Mouse (Mus musculus) right cerebral cortex, postnatal 4 days (tissue): Measurements from ENCODE around the gene Nomo1.

Experiments
- DNase-seq: peaks from one replicate; pipeline ENCODE4 v3.0.0-alpha.2; 2022

The Nomo1 gene

DNA sequence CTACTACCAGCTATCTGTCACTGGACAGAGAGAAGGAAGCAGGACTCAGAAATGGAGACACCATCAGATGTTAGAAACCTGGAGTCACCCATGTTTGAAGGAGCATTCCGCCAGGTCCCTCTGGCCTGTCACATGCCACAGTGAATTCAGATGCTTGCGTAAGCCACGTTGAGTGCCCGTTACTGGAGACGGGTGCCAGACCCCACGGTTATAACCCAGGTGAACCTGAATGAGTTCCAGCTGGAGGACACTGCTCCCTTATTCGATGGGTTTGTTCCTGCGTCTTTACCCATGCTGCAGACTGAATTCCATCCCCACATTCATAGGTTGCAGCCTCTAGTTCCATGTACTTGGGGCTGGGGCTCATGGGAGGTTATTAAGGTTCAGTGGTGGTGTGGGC lies 70.3 kb downstream of the Nomo1 start:
- no peak for DNase-seq

DNA sequence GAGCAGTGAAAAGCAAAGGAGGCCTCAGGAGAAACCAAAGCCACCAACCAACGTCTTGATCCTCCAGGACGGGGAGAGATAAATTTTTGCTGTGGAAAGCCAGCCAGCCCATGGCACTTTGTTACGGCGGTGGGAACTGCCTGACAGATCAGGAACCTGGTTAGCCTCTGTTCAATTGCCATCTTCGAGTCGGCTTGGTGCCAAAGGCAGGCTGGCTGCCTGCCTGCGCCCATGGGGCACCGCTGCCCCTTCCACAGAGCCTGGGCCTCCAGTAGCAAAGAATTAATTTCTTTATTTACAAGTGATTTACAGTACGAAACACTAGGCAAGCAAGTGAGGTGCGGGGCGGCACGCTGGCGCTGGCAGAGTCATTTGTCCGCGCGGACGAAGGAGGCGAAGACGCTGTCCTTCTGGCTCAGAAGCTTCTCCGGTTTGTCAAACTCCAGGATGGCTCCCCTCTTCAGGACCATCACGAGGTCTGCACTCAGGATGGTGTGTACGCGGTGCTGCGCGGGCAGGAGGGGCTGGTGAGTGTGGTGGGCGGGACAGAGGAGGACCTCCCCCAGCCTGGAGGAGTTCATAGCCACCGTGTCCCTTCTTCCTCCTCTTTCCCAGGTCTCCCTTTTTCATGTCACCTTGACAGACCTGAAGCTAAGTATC lies 70.9 kb downstream of the Nomo1 start:
- peak; percentile 60 for DNase-seq

DNA sequence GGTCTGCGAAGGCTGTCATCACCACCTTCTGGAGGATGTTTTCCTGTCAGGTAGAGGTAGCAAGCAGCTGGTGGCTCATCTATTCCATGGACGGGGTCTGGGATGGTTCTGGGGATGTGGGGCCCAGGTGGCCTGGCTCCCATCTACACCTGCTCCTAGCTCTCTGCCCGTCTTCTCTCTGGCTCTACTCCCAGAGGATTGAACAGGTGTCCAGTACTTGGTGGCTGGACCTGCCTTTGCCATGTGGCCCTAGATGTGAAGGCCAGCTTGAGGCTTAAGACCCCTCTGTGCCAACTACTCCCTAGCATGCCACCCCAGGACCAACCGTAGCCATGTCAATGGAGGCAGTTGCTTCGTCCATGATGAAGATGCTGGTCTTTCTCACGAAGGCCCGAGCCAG lies 72.0 kb downstream of the Nomo1 start:
- DNase-seq: no peak

DNA sequence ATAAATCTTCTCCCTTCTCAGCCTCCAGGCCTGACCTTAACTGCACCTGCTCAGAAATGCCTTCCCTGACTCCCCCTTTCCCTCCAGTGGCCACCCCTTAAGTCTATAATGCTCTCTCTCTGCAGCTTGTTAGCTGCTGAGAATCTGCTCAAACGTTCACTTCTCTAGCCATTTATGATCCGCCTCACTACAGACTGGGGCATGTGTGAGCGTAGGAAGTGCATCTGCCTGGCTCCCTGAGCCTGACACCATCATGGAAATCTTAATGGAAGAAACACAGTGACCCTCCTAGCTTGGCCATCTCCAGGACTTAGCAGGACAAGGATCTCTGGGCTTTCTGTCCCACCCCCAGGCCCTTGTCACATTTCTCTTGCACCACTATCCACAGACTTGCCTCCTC lies 76.6 kb downstream of the Nomo1 start:
- no peak for DNase-seq

DNA sequence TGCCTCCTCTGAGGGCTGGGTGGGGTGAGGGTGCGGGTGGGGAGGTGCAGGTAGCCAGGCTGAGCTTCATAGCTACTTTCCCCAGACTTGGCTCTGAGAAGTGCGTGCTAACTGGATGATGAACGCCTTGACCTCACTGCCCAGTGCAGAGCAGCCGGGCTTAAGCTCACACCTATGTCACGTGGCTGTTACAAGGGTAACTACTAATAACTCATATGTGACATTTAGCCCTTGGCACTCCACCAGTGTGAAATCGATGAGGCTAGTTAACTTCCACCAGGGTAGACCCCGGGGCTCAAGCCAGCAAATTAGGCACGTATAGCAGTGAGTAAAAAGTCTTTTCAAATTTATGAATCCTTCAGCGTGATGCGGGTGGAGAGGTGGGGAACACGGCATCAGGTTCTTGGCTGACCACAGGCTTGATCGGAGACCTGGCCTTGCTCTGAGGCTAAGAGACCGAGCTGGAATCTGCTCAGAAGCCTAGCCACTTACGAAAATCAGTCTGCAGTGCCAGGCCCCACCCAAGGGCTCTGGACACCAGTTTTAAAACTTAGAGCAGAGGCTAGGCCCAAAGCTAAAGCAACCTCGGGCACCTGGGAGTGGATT lies 77.8 kb downstream of the Nomo1 start:
- no peak for DNase-seq

DNA sequence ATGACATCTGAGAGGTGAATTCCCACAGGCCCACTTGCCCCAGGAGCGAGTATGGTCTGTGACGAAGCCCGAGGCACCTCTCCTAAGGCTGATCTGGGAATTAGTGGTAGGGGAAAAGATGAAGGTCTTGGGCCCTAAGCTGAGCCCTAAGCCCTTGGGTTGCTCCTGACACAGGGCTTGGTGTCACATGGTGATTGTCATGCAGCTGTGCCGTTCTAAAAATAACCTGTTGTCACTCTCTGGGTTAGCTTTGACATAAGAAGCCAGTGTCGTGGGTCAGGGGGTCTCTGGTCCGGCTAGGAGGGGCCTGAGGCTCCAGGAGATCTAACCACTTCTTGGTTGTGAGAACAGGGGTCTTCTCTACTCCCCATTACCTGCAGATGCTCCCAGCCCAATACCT lies 78.4 kb downstream of the Nomo1 start:
- no peak for DNase-seq

DNA sequence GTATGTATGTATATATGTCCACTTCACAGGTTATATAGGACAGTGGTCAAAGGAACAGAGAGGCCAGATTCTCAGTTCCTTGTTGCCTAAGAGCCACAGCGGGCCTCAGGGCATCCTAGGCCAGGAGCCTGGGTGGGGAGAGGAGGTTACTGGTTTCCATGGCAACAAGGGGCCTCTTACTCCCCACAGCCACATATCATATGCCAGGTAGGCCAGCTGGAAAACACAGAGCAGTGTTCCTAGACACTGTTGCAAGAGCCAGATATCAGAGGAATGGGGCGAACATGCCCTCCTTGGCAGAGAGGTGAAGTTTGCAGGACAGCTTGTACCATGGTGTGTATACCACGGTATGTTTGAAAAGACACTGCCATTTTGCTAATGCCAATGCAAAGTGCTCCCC lies 79.9 kb downstream of the Nomo1 start:
- DNase-seq: no peak

DNA sequence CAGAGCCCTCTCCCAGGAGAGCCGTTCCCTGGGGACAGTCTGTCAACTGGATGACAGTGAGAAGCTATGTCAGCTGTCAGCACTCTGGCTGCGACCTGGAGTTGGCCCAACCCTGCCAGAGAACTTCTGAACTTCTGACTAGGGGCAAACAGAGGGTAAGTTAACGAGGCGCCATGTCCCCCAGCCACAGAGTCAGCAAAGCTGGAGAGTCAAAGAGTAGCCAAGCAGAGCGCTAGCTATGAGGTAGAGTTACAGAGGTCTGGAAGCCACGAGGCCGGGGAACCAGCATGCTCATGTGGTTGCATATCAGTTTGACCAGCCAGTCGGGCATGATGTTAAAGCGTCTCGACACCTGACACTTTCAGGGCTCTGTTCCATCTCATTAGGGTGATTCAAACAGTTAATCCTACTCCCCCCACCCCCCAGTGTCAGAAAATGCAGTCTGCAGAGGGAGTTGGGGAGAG lies 82.7 kb downstream of the Nomo1 start:
- DNase-seq: no peak

DNA sequence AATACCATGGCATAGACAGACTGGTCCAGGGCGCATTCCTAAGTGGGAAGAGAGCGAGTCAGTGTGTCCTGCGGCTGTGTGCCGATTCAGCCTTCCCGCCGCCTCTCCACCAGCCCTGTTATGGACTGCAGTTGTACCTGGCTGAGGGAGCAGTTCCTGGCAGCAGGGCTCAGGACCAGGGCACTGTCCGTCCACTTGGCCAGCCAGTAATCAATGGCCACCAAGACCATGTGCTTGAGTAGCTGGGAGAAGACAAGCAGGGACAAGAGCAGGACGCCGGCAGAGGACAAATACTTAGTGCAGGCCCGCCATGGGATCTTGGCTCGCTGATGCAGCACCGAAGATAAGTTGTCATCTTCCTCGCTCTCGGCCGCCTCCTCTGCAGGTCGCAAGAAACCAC lies 83.5 kb downstream of the Nomo1 start:
- no peak for DNase-seq

DNA sequence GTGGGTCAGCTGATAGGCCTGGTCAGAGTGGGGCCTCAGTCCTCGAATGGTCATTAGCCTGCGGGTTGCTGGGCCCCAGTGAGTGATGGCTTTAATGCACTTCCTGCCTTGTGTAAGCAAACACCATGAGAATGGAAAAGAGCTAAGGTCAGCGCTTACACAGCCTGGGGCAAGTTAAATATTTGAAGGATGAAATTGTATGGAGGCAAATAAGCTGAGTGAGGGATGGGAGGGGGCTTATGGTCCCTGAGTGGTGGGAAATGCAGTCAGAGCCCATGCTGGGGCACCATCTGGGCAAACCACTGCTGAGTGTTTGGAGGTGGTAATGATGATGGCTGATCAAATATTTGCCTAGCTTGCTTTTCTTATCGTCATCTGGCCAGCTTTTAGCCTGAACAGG lies 89.5 kb downstream of the Nomo1 start:
- DNase-seq: no peak

DNA sequence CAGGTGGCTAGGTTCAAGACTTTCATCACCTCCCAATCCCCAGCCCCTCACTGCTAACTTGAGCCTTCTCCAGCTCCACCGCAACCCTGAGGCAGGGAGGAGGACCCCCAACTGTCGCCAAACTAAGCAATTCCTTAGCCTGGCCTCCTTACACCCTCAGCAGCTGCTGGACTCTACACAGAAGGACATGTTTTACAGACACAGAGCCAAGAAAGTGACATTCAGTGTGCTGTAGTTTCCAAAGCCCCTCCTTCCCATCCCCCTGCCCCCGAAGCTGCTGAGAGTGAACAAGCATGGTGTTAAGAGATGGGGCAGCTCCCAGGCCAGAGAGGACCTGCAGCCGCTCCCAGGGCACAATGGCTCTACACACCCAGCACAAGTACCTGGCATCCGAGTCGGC lies 91.0 kb downstream of the Nomo1 start:
- no peak for DNase-seq

DNA sequence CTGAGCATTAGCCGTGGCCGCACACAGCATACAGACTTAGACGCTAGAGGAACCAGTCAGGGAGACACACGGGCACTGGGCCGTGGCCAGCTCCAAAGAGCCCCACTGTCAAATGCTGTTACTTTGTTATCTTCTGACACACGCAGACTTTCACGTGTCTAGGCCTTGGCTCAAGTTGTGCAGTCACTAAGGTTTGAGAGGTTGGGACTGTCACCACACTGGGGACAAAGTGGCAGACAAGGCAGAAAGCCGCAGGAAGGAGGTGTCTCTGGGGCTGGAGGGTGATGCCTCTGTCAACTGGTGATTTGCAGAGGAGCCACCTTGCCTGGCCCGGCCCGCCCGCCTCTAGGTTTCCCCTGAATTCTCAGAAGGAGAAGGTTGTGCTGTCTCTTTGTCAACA lies 91.8 kb downstream of the Nomo1 start:
- DNase-seq: no peak

DNA sequence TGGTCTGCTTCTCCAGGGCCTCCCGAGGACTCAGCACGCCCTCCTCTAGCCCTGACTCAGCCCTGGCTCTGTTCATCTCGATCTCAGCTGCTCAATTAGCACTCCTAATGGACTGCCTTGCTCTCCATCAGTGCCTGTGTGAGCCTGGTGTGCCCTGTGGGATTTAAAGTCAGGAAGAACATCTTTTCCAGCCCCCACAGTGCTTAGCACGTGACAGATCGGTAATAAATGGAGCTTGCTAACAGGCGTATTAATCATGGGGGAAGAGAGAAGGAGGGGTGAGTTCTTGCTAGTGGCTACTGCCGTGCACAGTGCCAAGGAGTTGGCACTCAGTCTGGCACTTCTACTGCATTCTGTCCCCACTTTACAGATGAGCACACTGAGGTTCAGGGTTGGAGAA lies 94.7 kb downstream of the Nomo1 start:
- no peak for DNase-seq

DNA sequence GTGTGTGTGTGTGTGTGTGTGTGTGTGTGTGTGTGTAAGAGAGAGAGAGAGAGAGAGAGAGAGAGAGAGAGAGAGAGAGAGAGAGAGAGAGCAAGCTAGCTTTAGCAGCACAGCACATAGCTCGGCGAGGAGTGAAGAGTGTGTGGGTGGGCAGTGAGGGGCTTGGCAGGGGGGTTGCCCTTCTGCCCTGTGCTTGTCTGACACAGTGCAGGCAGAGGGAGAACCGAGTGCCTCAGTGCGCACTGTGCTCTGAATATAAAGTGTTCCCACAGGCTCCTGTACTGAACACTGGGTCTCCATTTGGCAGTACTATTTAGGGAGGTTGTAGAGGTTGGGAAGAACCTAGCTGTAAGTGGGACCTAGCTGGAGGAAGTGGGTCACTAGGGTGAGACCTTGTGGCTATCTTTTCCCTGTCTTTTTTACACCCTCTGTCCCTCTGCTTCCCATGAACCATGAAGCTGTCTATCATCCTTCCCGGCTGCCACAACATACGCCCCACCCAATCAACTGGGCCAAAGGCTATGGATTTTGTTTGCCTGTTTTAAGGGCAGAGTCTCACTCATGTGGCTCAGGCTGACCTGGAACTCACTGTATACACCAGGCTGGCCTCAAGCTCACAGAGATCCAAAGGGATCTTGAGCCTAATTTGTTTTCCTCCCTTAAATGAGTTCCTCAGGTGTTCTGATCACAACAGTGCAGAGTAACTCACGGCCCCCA lies 96.1 kb downstream of the Nomo1 start:
- no peak for DNase-seq

DNA sequence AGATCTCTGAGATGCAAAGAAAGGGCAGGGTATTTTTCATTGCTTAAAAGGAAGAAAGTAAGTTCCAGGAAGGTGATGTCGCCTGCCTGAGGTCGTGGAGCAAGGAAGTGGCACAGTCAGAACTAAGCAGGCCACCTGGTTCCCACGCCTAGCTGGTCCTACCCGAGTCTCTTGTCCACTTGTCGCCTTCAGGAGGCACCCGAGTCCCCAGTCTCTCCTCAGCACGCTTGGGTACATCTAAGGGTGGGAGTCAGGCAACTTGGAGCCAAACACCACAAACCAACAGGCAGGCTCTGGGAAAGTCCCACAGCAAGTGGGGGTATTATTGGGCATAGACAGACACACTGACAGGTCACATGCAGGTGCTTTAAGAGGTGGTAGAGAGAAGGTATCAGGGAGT lies 97.2 kb downstream of the Nomo1 start:
- no peak for DNase-seq

DNA sequence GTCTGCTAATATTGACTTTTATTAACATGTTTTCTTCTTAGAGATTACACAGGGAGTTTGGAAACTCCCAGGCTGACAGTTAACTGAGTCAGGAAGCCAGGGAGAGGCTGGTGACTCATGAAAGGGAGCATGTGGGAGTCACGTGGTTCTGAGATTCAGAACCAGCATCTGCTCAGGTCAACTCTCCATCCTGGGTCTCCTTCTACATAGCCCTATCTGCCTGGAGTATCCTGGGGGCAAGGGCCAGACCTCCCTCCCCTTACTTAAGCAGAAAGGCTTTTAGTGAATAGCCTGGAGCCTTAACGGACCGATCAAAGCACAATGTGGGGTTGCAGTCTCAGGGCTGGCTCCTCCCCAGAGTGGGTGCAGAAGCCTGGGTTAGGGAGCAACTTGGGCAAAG lies 97.8 kb downstream of the Nomo1 start:
- DNase-seq: no peak

DNA sequence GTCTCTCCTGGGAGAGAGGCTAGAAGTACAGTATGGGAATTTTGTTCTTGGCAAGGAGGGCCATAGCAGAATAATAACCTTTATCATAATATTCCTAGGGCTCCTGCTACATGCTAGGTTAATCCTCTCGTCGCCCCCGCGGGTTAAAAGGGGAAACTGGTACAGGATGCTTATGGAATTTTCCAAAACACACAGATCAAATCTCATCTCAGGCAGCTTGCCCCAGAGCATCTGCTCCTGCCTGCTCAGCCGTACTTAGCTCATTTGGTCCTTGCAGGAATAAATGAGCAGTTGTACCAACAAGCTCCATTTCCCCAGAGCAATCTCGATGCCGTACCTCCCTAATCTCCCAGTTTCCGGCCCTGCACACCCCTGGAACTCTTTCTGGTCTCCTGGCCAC lies 98.3 kb downstream of the Nomo1 start:
- DNase-seq: no peak

DNA sequence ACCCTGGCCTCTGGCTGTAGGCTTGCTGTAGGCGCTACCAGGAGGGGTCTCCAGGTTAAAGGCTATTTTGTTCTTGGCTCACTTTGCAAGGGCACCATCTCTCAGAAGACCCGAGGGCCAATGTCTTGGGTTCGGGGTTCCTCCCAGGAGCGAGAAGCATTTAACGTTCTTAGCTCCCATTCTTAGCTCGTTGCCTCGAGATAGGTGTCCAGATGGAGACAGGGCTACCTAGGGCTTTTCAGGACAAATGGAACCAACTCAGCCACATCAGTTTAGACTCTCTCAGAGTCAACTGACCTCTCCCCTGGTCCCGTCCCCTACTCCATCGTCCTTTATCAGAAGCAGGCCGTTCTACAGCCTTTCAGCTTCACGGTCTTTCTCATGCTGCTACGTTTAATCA lies 98.7 kb downstream of the Nomo1 start:
- DNase-seq: no peak
